Mouse (Mus musculus) left cerebral cortex, adult 2 months (tissue): ENCODE measurements around the gene Bcat2. TPM values are rescaled to one million over a fixed set of nuclear protein-coding genes. Genes with fewer than 3 reads are reported as not detected.

ENCODE experiments used
- DNase-seq, 2 experiments: peaks; one replicate each; pipeline ENCODE4 v3.0.0; 2021 to 2022; ENCODE audit warnings: low spot score in 2 of 2, mixed read lengths in 1 of 2; ENCODE audit errors: extremely low spot score in 1 of 2
- H3K27ac ChIP-seq: fragments of 200-600 bp; 2 replicates; pipeline ENCODE4 v1.8.1; 2022
- H3K4me3 ChIP-seq: fragments of 200-600 bp; 2 replicates; pipeline ENCODE4 v1.8.1; 2022
- CTCF ChIP-seq: fragments of 200-600 bp; IDR thresholded peaks from 2 replicates; pipeline ENCODE4 v1.8.1; 2022; ENCODE audit warnings: antibody characterized with exemption, mild to moderate bottlenecking, moderate library complexity
- intact Hi-C: fragments of 180-260 bp; cut with DNase I; formaldehyde crosslinking; loops from one replicate; pipeline ENCODE4 v1.15.1; 2025
- total RNA-seq, 2 experiments: library from RNA; stranded (reverse); gene quantifications; 2 replicates each; pipeline ENCODE4 v1.2.3; 2021

Gene Bcat2
- total RNA-seq, 2 experiments from 2014 or later = 25.4 to 26.2 TPM

DNA sequence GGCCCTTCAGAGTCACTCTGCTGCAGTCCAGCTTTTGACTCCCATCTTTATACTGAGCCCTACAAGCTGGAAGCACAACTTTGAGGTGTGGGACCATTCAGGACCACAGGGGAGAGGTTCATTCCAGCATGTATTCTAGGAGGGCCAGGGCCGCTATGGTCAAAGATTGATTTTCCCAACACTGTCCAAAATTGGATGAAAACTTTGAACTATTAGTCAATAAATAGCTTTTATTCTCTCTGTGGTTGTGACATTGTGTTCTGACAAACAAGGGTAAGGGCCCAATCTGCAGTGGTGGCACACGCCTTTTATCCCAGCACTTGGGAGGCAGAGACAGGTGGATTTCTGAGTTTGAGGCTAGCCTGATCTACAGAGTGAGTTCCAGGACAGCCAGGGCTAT lies 16.0 kb upstream of the Bcat2 start:
- Histone ChIP-seq H3K4me3 (no peak overlapping the region), H3K27ac (no peak overlapping the region)
- DNase-seq = no peak
- TF ChIP-seq CTCF = no peak
- intact Hi-C loops = no loop called here

DNA sequence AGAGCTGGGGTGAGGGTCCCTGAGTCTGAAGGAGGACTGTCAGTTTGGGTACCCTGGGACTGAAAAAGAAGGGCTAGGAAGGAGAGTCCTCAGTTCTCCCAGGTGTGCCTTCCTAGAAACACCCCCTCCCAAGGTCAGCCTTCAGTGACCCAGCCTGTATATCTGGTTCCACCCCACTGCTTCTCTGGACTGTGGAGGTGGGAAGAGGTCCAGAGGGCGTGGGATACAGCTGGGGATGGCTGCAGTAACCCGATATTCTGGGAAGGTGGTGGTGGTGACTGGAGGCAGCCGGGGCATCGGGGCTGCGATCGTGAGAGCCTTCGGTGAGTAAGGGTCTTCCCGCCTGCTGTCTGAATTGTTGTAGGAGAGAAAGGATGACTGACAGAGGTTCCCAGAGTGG lies 15.2 kb upstream of the Bcat2 start, which contains the start of gene Hsd17b14:
Gene Hsd17b14 (plus strand): TSS at position 150 of the 400 bp plus-strand sequence.
- no peak for TF ChIP-seq CTCF
- no peak for DNase-seq
- intact Hi-C loops = no loop called here
- H3K27ac ChIP-seq = no peak within 1 kb of the TSS
- no peak within 1 kb of the TSS for H3K4me3 ChIP-seq

DNA sequence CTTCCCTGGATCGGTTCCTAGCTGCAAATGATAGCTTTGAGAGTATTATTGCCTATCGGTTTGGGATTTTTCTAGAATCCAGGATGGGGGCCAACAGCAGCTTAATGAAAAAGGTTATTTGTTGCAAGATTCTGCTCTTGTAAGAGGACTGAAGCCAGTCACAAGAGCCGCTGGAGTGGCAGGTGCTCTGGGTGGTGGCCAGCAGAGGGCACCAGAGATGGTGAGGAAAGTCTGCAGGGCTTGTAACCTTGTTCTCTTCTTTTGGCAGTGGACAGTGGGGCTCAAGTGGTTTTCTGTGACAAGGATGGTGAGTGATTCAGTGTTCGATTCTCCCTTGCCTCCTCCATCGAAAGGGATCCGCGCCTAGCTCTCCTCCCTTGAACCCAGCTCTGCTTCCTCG lies 14.2 kb upstream of the Bcat2 start:
- no peak overlapping the region for H3K4me3 ChIP-seq
- intact Hi-C loops = no loop called here
- peak; percentile 92 for TF ChIP-seq CTCF
- no peak overlapping the region for H3K27ac ChIP-seq
- peak; percentile 69 to 79 for DNase-seq

DNA sequence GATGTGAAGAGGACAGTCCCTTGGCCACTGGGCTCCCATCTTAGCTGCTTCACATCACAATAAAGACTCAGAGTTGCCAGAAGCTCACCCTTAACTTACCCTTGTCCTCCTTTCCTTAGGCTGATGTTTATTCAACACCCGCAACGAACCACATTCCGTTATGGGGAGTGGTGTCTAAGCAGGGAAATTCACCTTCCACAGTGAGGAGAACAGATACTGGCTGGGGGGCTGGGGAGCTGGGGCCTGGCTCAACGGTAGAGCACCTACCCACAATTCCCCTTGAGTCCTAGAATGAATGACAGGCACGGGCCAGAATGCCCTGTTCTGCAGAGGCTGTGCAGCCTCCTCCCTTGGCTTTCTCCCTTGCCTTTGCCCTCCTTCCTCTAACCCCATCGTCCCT lies 11.0 kb upstream of the Bcat2 start:
- Histone ChIP-seq H3K27ac (no peak overlapping the region), H3K4me3 (no peak overlapping the region)
- no peak for DNase-seq
- TF ChIP-seq CTCF = no peak
- intact Hi-C loops = no loop called here

DNA sequence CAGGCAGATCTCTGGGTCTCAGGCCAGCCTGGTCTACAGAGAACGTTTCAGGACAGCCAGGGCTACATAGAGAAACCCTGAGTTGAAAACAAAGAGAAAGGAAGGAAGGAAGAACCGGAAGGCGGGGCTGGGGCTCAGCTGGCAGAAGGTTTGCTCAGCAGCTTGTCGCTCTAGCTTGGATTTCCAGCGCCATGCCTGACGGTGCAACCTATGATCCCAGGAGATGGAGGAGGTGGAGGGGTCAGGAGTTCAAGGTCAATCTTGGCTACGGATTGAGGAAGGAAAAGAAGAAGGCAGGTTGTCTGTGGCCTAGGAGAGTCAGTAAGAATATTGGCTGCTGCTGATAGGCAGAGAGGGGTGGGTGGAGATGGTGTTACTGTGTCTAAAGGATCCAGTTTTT lies 9.7 kb upstream of the Bcat2 start:
- Histone ChIP-seq H3K4me3 (no peak overlapping the region), H3K27ac (no peak overlapping the region)
- TF ChIP-seq CTCF = no peak
- no peak for DNase-seq
- intact Hi-C loops = loop anchor here (2.0 kb wide), 2 partner anchors 33 to 83 kb away; no protein-coding TSS in a partner anchor

DNA sequence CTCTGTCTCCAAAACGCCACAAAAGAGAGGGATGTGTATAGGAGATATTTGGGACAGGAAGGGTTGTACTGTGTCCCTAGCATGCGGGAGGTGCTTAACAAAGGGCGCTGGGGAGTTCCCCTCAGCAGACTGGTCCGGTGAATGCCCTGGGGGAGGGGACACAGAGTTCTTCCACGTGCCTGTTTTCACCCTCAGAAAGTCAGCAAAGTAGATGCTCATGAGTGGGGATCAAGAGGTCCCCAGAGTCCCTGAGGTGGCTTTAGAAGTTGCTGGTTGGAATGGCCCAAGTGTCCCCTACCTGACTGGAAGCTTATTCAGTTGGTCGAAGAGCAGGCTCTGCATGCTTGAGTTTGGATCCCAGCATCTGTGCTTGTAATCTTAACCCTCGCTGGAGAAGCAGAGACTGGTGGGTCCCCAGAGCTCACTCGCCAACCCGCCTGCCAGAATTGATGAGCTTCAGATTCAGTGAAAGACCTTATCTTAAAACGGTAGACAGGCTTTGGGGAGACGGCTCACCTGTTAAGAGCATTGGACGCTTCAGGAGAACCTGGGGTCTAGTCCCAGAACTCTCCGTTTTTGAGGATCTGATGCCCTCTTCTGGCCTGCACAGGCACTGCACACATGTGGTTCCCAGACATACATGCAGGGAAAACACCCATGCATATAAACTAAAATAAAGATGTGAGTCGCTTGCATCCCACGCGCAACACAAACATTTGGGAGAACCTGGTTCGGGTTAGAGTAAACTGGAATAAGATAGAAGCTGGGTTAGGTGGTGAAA lies 8.9 kb upstream of the Bcat2 start:
- H3K4me3 ChIP-seq = no peak overlapping the region
- H3K27ac ChIP-seq = no peak overlapping the region
- intact Hi-C loops = loop anchor here (2.0 kb wide), 2 partner anchors 32 to 84 kb away; no protein-coding TSS in a partner anchor
- peak; percentile 77 to 88 for DNase-seq
- TF ChIP-seq CTCF = peak; percentile 93

DNA sequence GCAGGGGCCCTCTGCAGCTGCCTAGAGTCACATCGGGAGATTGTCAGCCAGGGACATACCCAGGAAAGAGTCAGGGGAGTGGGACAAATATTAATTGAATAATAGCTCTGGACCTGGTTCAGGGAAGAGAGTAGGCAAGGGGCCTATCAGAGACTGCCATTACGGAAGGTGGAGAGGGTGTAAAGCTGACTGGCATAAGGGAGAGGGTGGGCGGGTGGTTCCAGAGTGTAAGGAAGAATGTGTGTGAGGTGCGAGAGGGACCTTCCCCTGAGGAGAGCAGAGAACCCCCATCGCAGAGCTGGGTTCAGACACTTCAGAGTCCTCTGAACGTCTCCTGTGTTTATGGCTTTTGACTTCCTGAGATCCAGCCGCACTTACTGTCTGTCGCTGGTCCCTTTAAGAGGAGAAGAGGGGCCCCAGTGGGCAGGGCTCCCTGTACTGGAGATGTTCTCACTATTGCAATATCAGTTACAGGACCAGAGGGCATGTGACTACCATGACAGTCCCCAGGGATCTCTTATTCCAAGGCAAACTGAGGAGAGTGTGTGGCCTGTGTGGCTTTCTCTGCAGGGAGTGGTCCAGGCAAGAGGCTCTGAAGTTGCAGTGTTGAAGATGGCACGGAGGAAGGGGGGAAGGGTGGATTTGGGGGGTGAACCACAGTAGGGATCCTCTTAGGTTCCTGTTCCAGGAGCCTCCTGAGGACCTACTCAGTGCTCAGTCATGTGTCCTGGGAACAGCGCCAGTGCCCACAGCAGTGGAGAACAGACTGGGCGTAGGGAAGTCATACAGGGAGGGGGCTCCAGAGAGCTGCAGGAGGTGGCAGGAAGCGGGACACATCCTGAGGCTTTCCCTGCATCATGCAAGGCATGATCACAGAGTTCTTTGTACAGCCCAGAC lies 8.1 kb upstream of the Bcat2 start:
- DNase-seq = no peak
- intact Hi-C loops = loop anchor here (2.0 kb wide), 2 partner anchors 31 to 85 kb away; no protein-coding TSS in a partner anchor

DNA sequence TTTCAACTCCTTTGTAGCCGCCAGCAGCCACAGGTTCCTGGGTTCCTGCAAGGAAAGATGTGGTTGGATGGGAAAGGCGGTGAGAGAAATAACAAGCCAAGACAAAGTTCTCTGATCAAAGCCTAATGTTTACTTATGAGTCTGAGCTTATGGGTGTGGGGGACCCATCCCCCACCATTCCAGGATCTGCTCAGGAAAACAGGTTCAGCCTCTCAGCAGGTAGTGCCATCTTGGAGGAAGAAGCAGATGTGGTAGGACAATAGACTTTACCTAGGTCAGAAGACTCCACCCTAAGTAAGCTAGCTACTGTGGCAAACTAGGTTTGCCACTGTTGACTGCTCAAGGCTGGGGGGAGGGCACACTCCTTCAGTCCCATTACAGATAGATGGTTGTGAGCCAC lies 5.1 kb upstream of the Bcat2 start:
- TF ChIP-seq CTCF = no peak
- no peak for DNase-seq
- intact Hi-C loops = no loop called here
- no peak overlapping the region for H3K27ac ChIP-seq
- no peak overlapping the region for H3K4me3 ChIP-seq

More for the DNA sequence above, 8.1 kb upstream of the Bcat2 start:
- Histone ChIP-seq H3K27ac (no peak overlapping the region), H3K4me3 (no peak overlapping the region)
- TF ChIP-seq CTCF = no peak

DNA sequence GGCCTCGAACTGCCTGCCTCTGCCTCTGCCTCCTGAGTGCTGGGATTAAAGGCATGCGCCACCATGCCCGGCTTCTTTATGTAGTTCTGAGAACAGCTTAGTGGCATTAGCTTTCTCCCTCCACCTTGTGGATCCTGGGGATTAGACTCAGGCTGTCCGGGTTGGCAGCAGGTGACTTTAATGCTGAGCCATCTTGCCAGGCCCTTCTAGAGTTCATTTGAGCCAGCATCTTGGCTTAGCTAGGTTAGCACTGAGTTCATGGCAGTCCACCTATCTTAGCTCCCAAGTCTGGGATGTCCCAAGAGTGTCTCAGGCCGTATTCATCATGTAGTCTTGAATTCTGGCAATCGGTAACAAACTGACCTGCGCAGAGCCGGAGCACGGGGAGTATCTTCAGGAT lies 4.5 kb upstream of the Bcat2 start:
- DNase-seq = no peak
- Histone ChIP-seq H3K27ac (no peak overlapping the region), H3K4me3 (no peak overlapping the region)
- intact Hi-C loops = no loop called here
- no peak for TF ChIP-seq CTCF

DNA sequence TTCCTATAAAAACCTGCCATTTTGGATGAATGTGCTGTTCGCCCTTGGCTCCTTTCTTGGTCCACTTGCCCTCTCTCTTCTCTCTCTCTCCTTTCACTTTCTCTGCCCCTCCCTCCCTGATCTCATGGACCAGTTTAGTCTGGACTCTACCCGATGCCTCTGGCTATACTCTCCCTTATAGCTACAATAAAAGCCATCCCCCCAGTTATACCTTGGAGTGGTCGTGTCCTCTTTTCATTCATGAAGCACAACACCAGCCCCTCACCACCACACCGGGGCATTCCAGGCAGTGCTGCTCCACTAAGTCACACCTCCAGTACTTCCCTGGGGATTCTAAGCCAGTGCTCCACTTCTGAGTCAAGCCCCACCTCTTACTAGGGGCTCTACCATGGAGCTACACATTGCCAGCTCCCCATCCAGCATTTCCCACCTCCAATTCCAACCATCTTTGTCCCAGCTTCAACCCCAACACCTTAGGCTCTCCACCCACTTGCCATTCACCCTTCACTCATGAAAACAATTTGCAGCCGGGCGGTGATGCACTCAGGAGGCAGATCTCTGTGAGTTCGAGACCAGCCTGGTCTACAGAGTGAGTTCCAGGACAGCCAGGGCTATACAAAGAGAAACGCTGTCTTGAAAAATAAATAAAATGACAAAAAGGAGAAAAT lies 2.7 kb upstream of the Bcat2 start:
- TF ChIP-seq CTCF = no peak
- DNase-seq = no peak
- intact Hi-C loops = no loop called here
- Histone ChIP-seq H3K27ac (peak overlapping the region; percentile 86), H3K4me3 (no peak overlapping the region; the same call in 1 of the 2 replicates)

DNA sequence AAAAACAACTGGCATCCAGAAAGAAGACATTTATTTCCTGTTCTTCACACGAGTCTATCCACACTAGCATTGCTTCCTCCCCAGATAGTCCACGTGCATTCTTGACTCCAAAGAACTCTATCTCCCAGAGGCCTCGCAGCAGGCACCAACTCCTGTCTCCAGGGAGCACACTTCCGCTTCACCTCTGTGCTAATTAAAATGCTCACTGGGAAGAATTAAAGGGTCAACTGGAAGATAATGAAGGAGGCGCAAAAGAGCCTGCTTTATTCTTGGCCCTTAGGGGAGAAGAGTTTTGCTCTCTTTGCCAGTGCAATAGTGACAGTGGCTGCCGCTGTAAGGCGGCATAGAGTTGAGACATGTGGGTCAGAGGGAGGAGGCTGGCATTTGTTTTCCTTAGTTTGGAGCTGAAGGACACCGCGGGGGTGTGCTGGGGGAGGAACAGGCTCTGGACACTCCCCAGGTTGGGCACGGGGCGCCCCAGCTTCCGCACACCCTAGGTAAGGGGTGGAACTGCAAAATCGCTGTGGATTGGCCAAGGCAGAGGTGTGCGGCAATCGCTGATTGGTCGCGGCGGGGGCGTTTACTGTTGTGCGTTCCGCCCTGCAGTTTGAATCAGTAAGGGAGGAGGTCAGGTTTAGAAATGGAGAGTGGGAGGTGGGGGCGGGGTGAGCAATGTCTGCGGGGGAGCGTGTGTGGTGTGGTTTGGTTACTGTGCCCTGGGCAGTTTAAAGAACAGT lies 2.0 kb upstream of the Bcat2 start:
- TF ChIP-seq CTCF = no peak
- H3K4me3 ChIP-seq = peak overlapping the region; percentile 49
- intact Hi-C loops = no loop called here
- H3K27ac ChIP-seq = peak overlapping the region; percentile 86
- DNase-seq = peak; percentile 82 to 89
